Mouse (Mus musculus) layer of hippocampus, adult 11-12 months (tissue): ENCODE results near the gene Trcg1.
A peak's percentile ranks its signal among the peaks of the same experiment; 100 is the strongest.

Experiments used
- DNase-seq: peaks from one replicate; pipeline ENCODE4 v3.0.0; 2022; ENCODE audit warnings: low spot score

The Trcg1 gene

GRCm38 (mm10) chr9:57233142-57233541, 3.2 kb upstream of the Trcg1 start:
- DNase-seq = no peak

GRCm38 (mm10) chr9:57233767-57234166, 2.6 kb upstream of the Trcg1 start:
- DNase-seq = no peak

GRCm38 (mm10) chr9:57237705-57238104, 1.3 kb downstream of the Trcg1 start:
- no peak for DNase-seq

- DNase-seq = no peak
Observed at GRCm38 (mm10) chr9:57238220-57238619, 1.9 kb downstream of the Trcg1 start.

- DNase-seq = no peak
Observed at GRCm38 (mm10) chr9:57241111-57241510, 4.8 kb downstream of the Trcg1 start.

GRCm38 (mm10) chr9:57242916-57243315, 6.6 kb downstream of the Trcg1 start:
- DNase-seq = no peak

- no peak for DNase-seq
Observed at GRCm38 (mm10) chr9:57244106-57244685, 7.8 kb downstream of the Trcg1 start.

GRCm38 (mm10) chr9:57246482-57246881, 10.1 kb downstream of the Trcg1 start:
- no peak for DNase-seq

- no peak for DNase-seq
Observed at GRCm38 (mm10) chr9:57247201-57247671, 10.9 kb downstream of the Trcg1 start.

GRCm38 (mm10) chr9:57248030-57248942, 11.9 kb downstream of the Trcg1 start:
- DNase-seq = no peak

GRCm38 (mm10) chr9:57250026-57250425, 13.7 kb downstream of the Trcg1 start:
- no peak for DNase-seq

GRCm38 (mm10) chr9:57251139-57251538, 14.8 kb downstream of the Trcg1 start:
- DNase-seq = no peak

GRCm38 (mm10) chr9:57254061-57254460, 17.7 kb downstream of the Trcg1 start:
- no peak for DNase-seq

- no peak for DNase-seq
Observed at GRCm38 (mm10) chr9:57254823-57255495, 18.6 kb downstream of the Trcg1 start.

GRCm38 (mm10) chr9:57256309-57256708, 20.0 kb downstream of the Trcg1 start:
- DNase-seq = no peak

- no peak for DNase-seq
Observed at GRCm38 (mm10) chr9:57256861-57257260, 20.5 kb downstream of the Trcg1 start.

GRCm38 (mm10) chr9:57257627-57258026, 21.3 kb downstream of the Trcg1 start:
- no peak for DNase-seq

GRCm38 (mm10) chr9:57259736-57260135, 23.4 kb downstream of the Trcg1 start:
- DNase-seq = peak; percentile 94

- DNase-seq = no peak
Observed at GRCm38 (mm10) chr9:57260940-57261339, 24.6 kb downstream of the Trcg1 start.

- DNase-seq = peak; percentile 68
Observed at GRCm38 (mm10) chr9:57261516-57261912, 25.2 kb downstream of the Trcg1 start.

- peak; percentile 67 for DNase-seq
Observed at GRCm38 (mm10) chr9:57261913-57262794, 25.8 kb downstream of the Trcg1 start, which contains the start of gene 1700017B05Rik. Gene 1700017B05Rik, minus strand, starts transcription at chr9:57262612.
